Mouse (Mus musculus) thymus, postnatal 0 days (tissue): Measurements from ENCODE around the gene Hc. TPM values are rescaled to one million over a fixed set of nuclear protein-coding genes. Genes with fewer than 3 reads are reported as not detected.

Experiments used
- DNase-seq: peaks from one replicate; pipeline ENCODE4 v3.0.0-alpha.2; 2015; ENCODE audit warnings: low spot score
- polyA plus RNA-seq: library from polyadenylated mRNA; unstranded; fragments of >200 nt; fragmentation: Nextera tagmentation; extraction: Ambion mirVana; gene quantifications from 2 replicates; pipeline ENCODE4 v1.2.1, GENCODE M21; 2015

The Hc gene
- polyA plus RNA-seq: 0.07 and 0.22 TPM in 2 replicates

GRCm38 (mm10) chr2:35061338-35061737 lies at the start of gene Hc:
Hc (minus strand) TSS chr2:35061438.
- no peak for DNase-seq

- DNase-seq: no peak
These were observed 49.3 kb upstream of the Hc start for GRCm38 (mm10) chr2:35110521-35110920.

- no peak for DNase-seq
These were observed 48.7 kb upstream of the Hc start for GRCm38 (mm10) chr2:35109924-35110304.

- peak; percentile 93 for DNase-seq
These were observed 48.1 kb upstream of the Hc start, which contains the start of gene Cntrl for GRCm38 (mm10) chr2:35109141-35109923. Cntrl (plus strand) TSS chr2:35109492.

- DNase-seq: peak; percentile 72
These were observed 47.5 kb upstream of the Hc start for GRCm38 (mm10) chr2:35108712-35109111.

- DNase-seq: peak; percentile 49
These were observed 46.9 kb upstream of the Hc start for GRCm38 (mm10) chr2:35107984-35108635.

GRCm38 (mm10) chr2:35104843-35105242 lies 43.6 kb upstream of the Hc start:
- DNase-seq: no peak

GRCm38 (mm10) chr2:35103558-35103957 lies 42.3 kb upstream of the Hc start:
- no peak for DNase-seq

- DNase-seq: no peak
These were observed 41.5 kb upstream of the Hc start for GRCm38 (mm10) chr2:35102777-35103176.

- no peak for DNase-seq
These were observed 40.2 kb upstream of the Hc start, which contains the start of gene AI182371 for GRCm38 (mm10) chr2:35101443-35101842. AI182371 (minus strand) TSS chr2:35101543.

- DNase-seq: no peak
These were observed 39.3 kb upstream of the Hc start for GRCm38 (mm10) chr2:35100529-35100928.

- DNase-seq: no peak
These were observed 26.2 kb upstream of the Hc start for GRCm38 (mm10) chr2:35087418-35087817.

- DNase-seq: no peak
These were observed 17.9 kb upstream of the Hc start for GRCm38 (mm10) chr2:35079166-35079565.

GRCm38 (mm10) chr2:35074328-35074727 lies 13.1 kb upstream of the Hc start:
- no peak for DNase-seq

- DNase-seq: no peak
These were observed 11.3 kb upstream of the Hc start for GRCm38 (mm10) chr2:35072547-35072946.

GRCm38 (mm10) chr2:35070275-35070674 lies 9.0 kb upstream of the Hc start:
- DNase-seq: no peak

- DNase-seq: no peak
These were observed 7.9 kb upstream of the Hc start for GRCm38 (mm10) chr2:35069124-35069523.

- DNase-seq: no peak
These were observed 5.9 kb upstream of the Hc start for GRCm38 (mm10) chr2:35067117-35067516.

- no peak for DNase-seq
These were observed 5.4 kb upstream of the Hc start for GRCm38 (mm10) chr2:35066525-35067082.

- DNase-seq: no peak
These were observed 2.2 kb upstream of the Hc start for GRCm38 (mm10) chr2:35063333-35064030.

- no peak for DNase-seq
These were observed 341 bp downstream of the Hc start for GRCm38 (mm10) chr2:35060897-35061296.

- no peak for DNase-seq
These were observed 982 bp downstream of the Hc start for GRCm38 (mm10) chr2:35060256-35060655.
